Mouse (Mus musculus) lung, postnatal 0 days (tissue): Measurements from ENCODE around the gene Mybpc2.

Source experiments
- CTCF ChIP-seq: IDR thresholded peaks from 2 replicates; pipeline ENCODE4 v1.5.1; 2016; ENCODE audit warnings: antibody characterized with exemption, mild to moderate bottlenecking
- EP300 ChIP-seq: IDR thresholded peaks from 2 replicates; pipeline ENCODE4 v1.6.1; 2016; ENCODE audit warnings: antibody characterized with exemption, mild to moderate bottlenecking, control low read depth

DNA sequence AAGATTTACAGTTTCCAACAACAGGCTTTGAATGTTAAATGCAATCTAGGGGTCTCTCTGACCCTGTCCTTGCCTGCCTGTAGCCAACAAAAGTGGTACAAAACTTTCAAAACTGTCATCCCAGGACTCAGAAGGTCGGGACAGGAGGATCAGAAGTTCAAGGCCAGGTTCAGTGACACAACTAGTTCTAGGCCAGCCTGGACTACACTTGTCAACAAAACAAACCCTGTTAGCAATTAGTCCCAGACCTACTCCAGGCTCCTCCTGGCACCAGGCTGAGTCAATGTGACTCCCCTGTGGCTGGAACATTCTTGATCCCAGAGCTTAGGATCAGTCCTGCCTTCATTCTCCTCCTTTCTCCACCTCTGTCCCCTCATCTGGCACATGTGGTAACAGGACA lies 25.5 kb downstream of the Mybpc2 start:
- TF ChIP-seq CTCF (no peak), EP300 (no peak)
